Mouse (Mus musculus) liver, embryonic 12.5 days (tissue): ENCODE results near the gene Stat5a. TPM values are rescaled to one million over a fixed set of nuclear protein-coding genes. Genes with fewer than 3 reads are reported as not detected.

Experiments
- ATAC-seq: fragments of 200-750 bp; cut with Nextera tagmentation; 2 replicates; pipeline ENCODE4 v1.8.0; 2017; ENCODE audit warnings: moderate number of reproducible peaks, mild to moderate bottlenecking, moderate library complexity
- H3K27ac ChIP-seq: fragments of 300-500 bp; sonication (generic); 2 replicates; pipeline ENCODE4 v1.5.1; 2016; ENCODE audit warnings: mild to moderate bottlenecking
- H3K27me3 ChIP-seq: fragments of 300-500 bp; sonication (generic); replicated peaks from 2 replicates; pipeline ENCODE4 v1.6.1; 2016; ENCODE audit warnings: mild to moderate bottlenecking, moderate library complexity
- H3K36me3 ChIP-seq: fragments of 300-500 bp; sonication (generic); 2 replicates; pipeline ENCODE4 v1.6.1; 2016; ENCODE audit warnings: mild to moderate bottlenecking, moderate library complexity
- H3K4me1 ChIP-seq: fragments of 300-500 bp; sonication (generic); 2 replicates; pipeline ENCODE4 v1.6.1; 2016
- H3K4me2 ChIP-seq: fragments of 300-500 bp; sonication (generic); 2 replicates; pipeline ENCODE4 v1.6.1; 2016; ENCODE audit warnings: mild to moderate bottlenecking, moderate library complexity
- H3K4me3 ChIP-seq: fragments of 300-500 bp; sonication (generic); 2 replicates; pipeline ENCODE4 v1.5.1; 2016; ENCODE audit warnings: mild to moderate bottlenecking, moderate library complexity
- H3K9ac ChIP-seq: fragments of 300-500 bp; sonication (generic); 2 replicates; pipeline ENCODE4 v1.6.1; 2016; ENCODE audit warnings: mild to moderate bottlenecking, moderate library complexity
- H3K9me3 ChIP-seq: fragments of 300-500 bp; sonication (generic); replicated peaks from 2 replicates; pipeline ENCODE4 v1.6.1; 2016; ENCODE audit warnings: mild to moderate bottlenecking, moderate library complexity
- WGBS: fragments of 180-500 bp; shearing (Covaris S2); methylation state at CpG from one replicate; pipeline ENCODE4 v1.1.7; 2016; ENCODE audit not compliant: insufficient replicate concordance; 5-methylcytosine and 5-hydroxymethylcytosine counted together
- polyA plus RNA-seq: library from polyadenylated mRNA; unstranded; fragments of >200 nt; fragmentation: Nextera tagmentation; extraction: Ambion mirVana; gene quantifications from 2 replicates; pipeline ENCODE4 v1.2.1, GENCODE M21; 2016

Gene Stat5a
- polyA plus RNA-seq, 1 experiment from 2014 or later, result 16.0 TPM

DNA sequence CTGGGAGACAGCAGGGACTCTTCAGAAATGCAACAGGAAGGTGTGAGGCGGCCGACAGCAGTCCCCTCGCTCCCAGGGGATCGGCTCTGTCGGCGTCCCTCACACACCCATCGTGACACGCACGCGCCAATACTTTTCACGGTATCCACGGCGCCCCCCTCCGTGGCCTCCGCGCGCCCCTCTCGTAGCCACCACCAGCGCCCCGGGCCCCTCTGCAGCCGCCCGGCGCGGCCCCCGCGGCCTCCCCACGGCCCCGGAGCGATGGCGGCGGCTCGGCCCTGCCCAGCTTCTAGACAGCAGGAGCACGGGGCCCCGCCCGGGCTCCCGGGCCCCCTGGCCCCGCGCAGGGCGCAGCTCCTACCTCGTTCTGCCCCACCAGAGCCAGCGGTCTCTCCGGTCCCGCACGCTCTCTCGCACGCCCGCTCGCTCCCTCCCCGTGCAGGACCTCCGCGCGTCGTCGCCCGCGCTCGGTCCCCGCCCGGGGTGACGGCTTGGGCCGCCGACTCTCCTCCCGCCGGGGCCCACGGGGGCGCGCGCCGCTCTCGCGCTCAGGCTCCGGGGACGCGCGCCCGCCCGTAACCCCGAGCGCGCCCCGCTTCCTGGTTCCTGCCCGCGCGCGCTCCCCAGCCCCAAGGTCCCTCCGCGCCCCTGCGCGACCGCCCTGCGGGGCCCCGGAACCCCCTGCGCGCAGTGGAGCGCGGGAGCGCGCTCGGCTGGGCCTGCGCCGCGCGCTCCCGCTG lies 8.9 kb upstream of the Stat5a start, which contains the start of gene Stat5b:
Gene Stat5b, minus strand, starts transcription at position 687 of the 740 bp plus-strand sequence.
- ATAC-seq, result peak; percentile 79
- Histone ChIP-seq H3K9me3 (no peaks in the 10 kb centered on the region), H3K27ac (peak within 1 kb of the TSS; percentile 94), H3K4me3 (peak within 1 kb of the TSS; percentile 96), H3K36me3 (peaks cover 6% of the 10 kb centered on the region; the same call in 1 of the 2 replicates), H3K9ac (peak within 1 kb of the TSS; percentile 96), H3K4me1 (peaks cover 57% of the 10 kb centered on the region), H3K27me3 (peaks cover 34% of the 10 kb centered on the region), H3K4me2 (peak within 1 kb of the TSS; percentile 95)
- under 1% methylated on average over 93 of the region's 104 CpGs for WGBS

DNA sequence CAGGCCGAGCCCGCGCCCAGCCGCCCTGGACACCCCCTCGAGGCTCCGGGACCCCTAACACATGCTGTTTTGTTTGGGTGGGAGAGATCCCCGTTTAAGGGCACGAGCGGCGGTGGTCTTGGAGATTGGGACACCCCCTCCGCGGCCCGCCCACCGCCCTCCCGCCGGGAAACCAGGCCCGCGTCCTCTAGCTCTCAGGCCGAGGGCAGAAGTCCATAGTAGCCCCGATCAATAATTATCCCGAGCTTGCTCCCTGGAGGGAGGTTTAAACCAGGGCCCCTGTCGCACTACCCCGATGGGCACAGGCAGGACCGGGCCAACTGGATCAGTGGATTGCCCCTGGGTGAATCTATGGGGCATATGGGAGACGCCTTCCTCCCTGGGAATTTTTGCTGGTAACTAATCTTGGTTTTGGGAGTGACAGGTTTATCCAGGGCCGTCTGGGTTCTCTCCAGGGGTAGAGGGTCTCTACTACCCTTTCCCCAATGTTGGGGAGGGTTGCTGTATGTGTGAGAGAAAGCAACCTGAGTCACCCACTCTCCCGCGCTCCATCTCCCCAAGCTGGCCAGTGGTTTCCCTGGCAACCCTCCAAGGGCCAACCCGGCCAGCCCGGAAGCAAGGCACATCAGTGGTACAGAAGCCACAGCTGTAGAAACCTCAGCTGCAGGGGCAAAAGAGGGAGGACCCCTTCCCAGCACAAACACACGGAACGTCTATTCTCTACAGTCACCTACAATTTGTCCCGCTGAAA lies 8.2 kb upstream of the Stat5a start:
- H3K36me3 ChIP-seq, result no peaks in the 10 kb centered on the region
- H3K27me3 ChIP-seq, result peaks cover 42% of the 10 kb centered on the region
- H3K4me1 ChIP-seq, result peaks cover 50% of the 10 kb centered on the region
- peak overlapping the region; percentile 96 for H3K9ac ChIP-seq
- peak overlapping the region; percentile 96 for H3K4me3 ChIP-seq
- WGBS, result 6% methylated on average over 33 of the region's 33 CpGs
- H3K9me3 ChIP-seq, result no peaks in the 10 kb centered on the region
- peak overlapping the region; percentile 95 for H3K4me2 ChIP-seq
- peak overlapping the region; percentile 94 for H3K27ac ChIP-seq
- ATAC-seq, result peak; percentile 41

DNA sequence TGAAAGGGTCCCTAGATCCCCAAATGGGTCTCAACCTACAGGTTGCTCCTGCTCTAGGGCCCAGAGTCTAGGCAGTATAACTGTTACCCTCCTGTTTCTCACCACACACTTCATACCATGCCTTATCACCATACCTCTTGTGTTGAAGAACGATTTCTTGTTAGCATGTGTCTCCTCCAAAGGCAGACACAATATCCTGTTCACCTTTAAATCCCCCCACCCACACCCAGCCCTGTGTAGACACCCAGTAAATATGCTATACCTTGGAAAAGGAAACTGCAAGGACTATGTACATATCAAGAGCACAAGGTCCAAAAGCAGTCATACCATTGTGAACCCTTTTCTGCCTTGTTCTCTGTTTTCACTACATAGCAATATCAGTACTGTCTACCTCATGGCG lies 7.1 kb upstream of the Stat5a start:
- 58% methylated on average over 2 of the region's 2 CpGs for WGBS
- H3K4me1 ChIP-seq, result peaks cover 40% of the 10 kb centered on the region
- no peak overlapping the region for H3K27ac ChIP-seq
- no peak overlapping the region for H3K4me3 ChIP-seq
- ATAC-seq, result no peak
- no peaks in the 10 kb centered on the region for H3K9me3 ChIP-seq
- H3K27me3 ChIP-seq, result peaks cover 53% of the 10 kb centered on the region
- H3K36me3 ChIP-seq, result no peaks in the 10 kb centered on the region
- no peak overlapping the region for H3K4me2 ChIP-seq
- H3K9ac ChIP-seq, result no peak overlapping the region

DNA sequence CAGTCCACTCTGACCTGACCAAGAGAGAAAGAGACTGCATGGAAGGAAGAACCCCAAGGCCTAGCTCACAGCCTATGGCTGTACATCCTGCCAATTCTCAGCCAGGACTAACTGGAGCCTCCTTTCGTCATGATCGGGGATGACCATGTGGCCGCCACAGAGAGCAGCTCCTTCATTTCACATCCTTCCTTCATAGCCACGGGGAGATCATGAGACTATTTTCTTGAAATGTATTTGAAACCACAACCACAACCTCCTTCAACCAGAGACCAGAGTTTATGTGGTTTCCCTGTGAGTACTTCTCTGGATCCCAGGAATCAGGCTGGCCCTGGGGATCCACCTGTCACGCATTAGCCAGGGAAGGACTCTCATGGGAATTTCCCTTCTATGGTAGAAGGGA lies 6.1 kb upstream of the Stat5a start:
- Histone ChIP-seq H3K36me3 (no peaks in the 10 kb centered on the region), H3K4me3 (no peak overlapping the region), H3K9me3 (no peaks in the 10 kb centered on the region), H3K27me3 (peaks cover 56% of the 10 kb centered on the region), H3K4me1 (peaks cover 30% of the 10 kb centered on the region), H3K4me2 (no peak overlapping the region), H3K27ac (no peak overlapping the region), H3K9ac (no peak overlapping the region)
- no peak for ATAC-seq
- WGBS, result 48% methylated on average over 5 of the region's 5 CpGs

DNA sequence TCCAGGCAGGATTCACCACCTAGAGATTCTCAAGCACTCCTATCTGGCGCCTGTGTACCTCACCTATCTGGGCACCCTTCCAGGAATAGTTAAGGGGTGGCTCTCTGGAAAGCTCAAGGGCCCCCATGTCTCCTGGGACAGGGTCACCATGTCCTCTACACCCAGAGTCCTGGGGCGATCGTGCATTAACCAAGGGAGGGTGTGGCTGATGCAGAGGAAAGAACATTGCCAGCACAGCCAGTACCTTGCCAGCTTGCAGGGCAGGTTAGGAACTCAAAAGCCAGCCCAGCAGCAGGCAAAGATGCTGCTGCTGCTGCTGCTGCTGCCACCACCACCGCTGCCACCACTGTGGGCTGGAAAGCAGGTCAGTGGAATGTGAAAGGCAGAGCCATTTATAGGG lies 4.9 kb upstream of the Stat5a start:
- Histone ChIP-seq H3K9me3 (no peaks in the 10 kb centered on the region), H3K4me2 (no peak overlapping the region), H3K36me3 (no peaks in the 10 kb centered on the region), H3K9ac (no peak overlapping the region; the same call in 1 of the 2 replicates), H3K4me1 (peaks cover 23% of the 10 kb centered on the region), H3K27ac (no peak overlapping the region), H3K4me3 (no peak overlapping the region), H3K27me3 (peaks cover 56% of the 10 kb centered on the region)
- no peak for ATAC-seq
- 50% methylated on average over 4 of the region's 4 CpGs for WGBS

DNA sequence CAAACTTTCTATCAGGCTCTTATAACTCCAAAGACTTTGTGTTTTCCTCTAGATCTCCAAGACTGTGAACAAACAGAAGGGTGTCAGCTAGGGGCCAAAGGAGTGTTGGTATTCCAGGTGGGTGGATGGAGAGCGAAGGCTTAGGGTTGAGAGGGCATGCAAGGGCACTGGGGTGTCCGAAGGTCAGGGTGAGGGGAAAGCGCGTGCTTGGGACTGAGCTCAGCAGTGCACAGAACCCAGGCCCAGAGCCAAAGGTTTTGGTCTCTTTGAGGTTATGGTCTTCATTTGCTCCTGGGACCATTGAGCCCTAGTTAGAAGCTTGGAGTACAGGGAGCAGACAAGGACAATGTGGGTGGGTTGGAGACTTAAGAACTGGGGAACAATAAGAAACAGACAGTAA lies 4.0 kb upstream of the Stat5a start:
- no peak overlapping the region for H3K4me3 ChIP-seq
- peaks cover 27% of the 10 kb centered on the region for H3K4me1 ChIP-seq
- ATAC-seq, result no peak
- no peaks in the 10 kb centered on the region for H3K9me3 ChIP-seq
- H3K9ac ChIP-seq, result no peak overlapping the region
- H3K4me2 ChIP-seq, result no peak overlapping the region
- no peak overlapping the region for H3K27ac ChIP-seq
- no peaks in the 10 kb centered on the region for H3K36me3 ChIP-seq
- 73% methylated on average over 4 of the region's 4 CpGs for WGBS
- H3K27me3 ChIP-seq, result peaks cover 56% of the 10 kb centered on the region

DNA sequence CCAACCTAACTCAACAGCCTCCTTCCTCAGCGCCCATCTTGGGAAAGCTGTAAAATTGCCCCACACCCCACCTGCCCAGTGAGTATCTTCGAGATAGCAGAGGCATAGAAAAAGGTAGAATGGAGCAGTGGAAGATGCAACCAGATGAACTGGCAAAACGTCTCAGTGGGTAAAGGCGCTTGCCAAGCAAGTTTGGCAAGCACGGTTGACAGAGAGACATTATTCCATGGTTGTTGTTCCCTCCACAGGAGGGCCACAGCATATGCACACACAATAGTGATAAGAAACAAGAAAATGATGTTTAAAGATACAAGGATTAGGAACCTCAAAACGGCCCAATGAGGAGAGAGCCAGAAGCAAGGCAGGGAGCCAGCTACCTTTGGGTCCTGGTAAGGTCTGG lies 1.2 kb upstream of the Stat5a start:
- H3K27me3 ChIP-seq, result peaks cover 43% of the 10 kb centered on the region
- H3K4me2 ChIP-seq, result no peak overlapping the region
- no peak overlapping the region for H3K9ac ChIP-seq
- H3K4me1 ChIP-seq, result peaks cover 41% of the 10 kb centered on the region
- no peaks in the 10 kb centered on the region for H3K9me3 ChIP-seq
- no peak overlapping the region for H3K27ac ChIP-seq
- no peak for ATAC-seq
- H3K4me3 ChIP-seq, result no peak overlapping the region
- 59% methylated on average over 6 of the region's 6 CpGs for WGBS
- peaks cover 3% of the 10 kb centered on the region; the same call in 1 of the 2 replicates for H3K36me3 ChIP-seq

DNA sequence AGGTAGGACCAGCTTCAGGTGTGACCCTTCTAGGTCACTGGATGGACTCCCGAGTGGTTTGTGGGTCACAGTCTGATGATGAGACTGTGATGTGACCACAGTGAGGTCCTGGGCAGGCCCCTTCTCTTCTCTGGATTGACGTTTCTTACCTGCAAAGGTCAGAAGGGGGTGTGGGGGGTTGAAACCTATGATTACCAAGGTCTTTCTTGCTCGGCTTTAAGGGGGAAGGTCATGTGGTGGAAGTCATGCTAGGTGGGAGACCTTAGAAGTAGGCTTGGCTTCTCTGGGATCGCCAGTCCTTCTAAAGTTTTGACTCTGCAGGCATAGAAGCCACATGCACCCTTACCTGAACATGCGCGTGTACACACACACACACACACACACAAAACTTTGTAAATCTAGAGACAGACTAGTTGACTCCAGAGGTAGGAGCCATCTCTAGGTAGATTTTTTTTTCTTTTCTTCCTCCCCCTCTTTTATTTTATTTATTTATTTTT lies 476 bp downstream of the Stat5a start:
- peaks cover 19% of the 10 kb centered on the region for H3K36me3 ChIP-seq
- peaks cover 28% of the 10 kb centered on the region for H3K27me3 ChIP-seq
- no peak for ATAC-seq
- no peaks in the 10 kb centered on the region for H3K9me3 ChIP-seq
- peak overlapping the region; percentile 76; the same call in 1 of the 2 replicates for H3K9ac ChIP-seq
- H3K4me2 ChIP-seq, result peak overlapping the region; percentile 95
- no peak overlapping the region; the same call in 1 of the 2 replicates for H3K27ac ChIP-seq
- 48% methylated on average over 6 of the region's 6 CpGs for WGBS
- peaks cover 45% of the 10 kb centered on the region for H3K4me1 ChIP-seq
- peak overlapping the region; percentile 66 for H3K4me3 ChIP-seq

DNA sequence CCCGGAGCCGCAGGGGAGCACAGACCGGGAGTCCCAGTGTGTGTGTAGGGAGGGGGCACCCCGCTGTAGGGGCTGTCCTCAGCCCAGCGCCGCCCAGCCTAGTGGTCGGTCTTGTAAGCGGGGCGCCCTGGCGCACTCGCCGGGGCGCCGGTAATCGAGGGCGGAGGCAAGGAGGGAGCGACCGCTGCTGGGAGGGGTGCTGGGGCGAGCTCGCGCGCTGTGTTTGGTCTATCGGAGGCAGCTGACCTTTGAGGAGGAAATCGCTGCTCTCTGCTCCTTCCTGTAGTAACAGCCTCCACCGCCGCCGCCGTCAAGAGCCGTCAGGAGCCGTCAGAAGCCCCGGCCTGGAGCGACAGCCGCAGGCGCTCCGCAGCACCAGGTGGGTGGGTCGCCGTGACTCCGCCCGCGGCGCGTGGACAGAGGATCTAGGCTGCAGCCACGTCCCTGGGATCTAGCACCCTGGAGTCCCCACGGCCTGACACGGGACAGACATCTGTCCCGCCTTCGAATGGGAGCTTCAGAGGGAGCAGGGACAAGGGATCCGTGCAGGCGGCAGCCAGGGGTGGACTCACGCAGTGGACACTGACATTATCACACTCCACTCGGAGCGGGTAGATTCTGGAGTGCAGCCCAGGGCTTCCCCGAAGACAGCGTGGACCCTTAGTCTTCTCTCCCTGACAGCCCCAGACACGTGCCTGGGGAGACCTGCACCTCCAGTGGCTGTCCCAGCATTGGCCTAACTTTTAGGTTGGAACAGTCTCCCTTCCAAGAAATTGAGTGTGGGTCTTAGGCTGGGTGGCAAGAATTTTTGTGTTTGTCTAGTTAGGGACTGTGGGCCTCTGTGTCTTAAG lies 1.3 kb downstream of the Stat5a start:
- peak; percentile 90 for ATAC-seq
- WGBS, result under 1% methylated on average over 55 of the region's 55 CpGs
- peaks cover 20% of the 10 kb centered on the region for H3K27me3 ChIP-seq

DNA sequence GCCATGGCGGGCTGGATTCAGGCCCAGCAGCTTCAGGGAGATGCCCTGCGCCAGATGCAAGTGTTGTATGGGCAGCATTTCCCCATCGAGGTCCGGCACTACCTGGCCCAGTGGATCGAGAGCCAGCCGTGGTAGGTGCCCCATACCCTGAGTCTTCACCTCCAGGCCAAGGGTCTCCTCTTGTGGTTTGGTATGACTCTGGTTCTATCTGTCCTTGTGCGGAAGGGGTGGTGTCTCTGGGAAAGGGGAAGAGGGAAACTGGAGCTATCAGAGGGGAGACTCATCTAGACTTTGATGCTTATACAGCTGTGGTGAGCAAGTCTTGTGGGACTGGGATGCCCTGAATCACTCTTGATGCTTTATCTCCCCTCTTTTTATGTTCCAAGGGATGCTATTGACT lies 2.2 kb downstream of the Stat5a start:
- ATAC-seq, result no peak
- peaks cover 55% of the 10 kb centered on the region for H3K4me1 ChIP-seq
- H3K9ac ChIP-seq, result peak overlapping the region; percentile 76; the same call in 1 of the 2 replicates

More for the DNA sequence above, 1.3 kb downstream of the Stat5a start:
- peak overlapping the region; percentile 66 for H3K4me3 ChIP-seq
- H3K36me3 ChIP-seq, result peaks cover 26% of the 10 kb centered on the region
- peak overlapping the region; percentile 95 for H3K4me2 ChIP-seq
- peaks cover 49% of the 10 kb centered on the region for H3K4me1 ChIP-seq
- peak overlapping the region; percentile 76 for H3K9ac ChIP-seq
- peak overlapping the region; percentile 77 for H3K27ac ChIP-seq
- H3K9me3 ChIP-seq, result no peaks in the 10 kb centered on the region

DNA sequence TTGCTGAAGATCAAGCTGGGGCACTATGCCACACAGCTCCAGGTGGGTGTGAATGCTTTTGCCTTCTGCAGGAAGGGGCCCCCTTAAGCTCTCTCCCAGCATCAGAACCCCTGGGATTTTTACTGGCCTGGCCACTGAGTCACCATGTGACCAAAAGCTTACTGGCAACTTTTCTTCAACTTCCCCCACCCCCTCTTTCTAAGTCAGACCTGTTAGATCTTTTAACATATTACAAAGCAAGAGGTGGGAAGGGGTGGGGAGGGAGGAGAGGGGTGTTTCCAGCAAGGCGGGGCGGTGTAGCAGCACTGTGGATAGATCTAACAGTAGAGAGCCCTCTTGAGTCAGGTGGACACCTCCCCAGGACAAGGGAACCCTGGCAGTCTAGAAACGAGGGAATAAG lies 2.7 kb downstream of the Stat5a start:
- Histone ChIP-seq H3K27me3 (peaks cover 6% of the 10 kb centered on the region), H3K9ac (no peak overlapping the region), H3K27ac (no peak overlapping the region), H3K4me1 (peaks cover 55% of the 10 kb centered on the region), H3K36me3 (peaks cover 29% of the 10 kb centered on the region), H3K9me3 (no peaks in the 10 kb centered on the region), H3K4me2 (peak overlapping the region; percentile 95), H3K4me3 (no peak overlapping the region)
- no peak for ATAC-seq
- 40% methylated on average over 3 of the region's 3 CpGs for WGBS

More for the DNA sequence above, 2.2 kb downstream of the Stat5a start:
- H3K27ac ChIP-seq, result peak overlapping the region; percentile 77
- peak overlapping the region; percentile 95 for H3K4me2 ChIP-seq
- H3K4me3 ChIP-seq, result peak overlapping the region; percentile 66
- peaks cover 29% of the 10 kb centered on the region for H3K36me3 ChIP-seq
- WGBS, result 35% methylated on average over 7 of the region's 7 CpGs
- H3K9me3 ChIP-seq, result no peaks in the 10 kb centered on the region
- peaks cover 11% of the 10 kb centered on the region for H3K27me3 ChIP-seq
